Mouse (Mus musculus): ENCODE results near the gene Frem1.

Frem1 gene

DNA sequence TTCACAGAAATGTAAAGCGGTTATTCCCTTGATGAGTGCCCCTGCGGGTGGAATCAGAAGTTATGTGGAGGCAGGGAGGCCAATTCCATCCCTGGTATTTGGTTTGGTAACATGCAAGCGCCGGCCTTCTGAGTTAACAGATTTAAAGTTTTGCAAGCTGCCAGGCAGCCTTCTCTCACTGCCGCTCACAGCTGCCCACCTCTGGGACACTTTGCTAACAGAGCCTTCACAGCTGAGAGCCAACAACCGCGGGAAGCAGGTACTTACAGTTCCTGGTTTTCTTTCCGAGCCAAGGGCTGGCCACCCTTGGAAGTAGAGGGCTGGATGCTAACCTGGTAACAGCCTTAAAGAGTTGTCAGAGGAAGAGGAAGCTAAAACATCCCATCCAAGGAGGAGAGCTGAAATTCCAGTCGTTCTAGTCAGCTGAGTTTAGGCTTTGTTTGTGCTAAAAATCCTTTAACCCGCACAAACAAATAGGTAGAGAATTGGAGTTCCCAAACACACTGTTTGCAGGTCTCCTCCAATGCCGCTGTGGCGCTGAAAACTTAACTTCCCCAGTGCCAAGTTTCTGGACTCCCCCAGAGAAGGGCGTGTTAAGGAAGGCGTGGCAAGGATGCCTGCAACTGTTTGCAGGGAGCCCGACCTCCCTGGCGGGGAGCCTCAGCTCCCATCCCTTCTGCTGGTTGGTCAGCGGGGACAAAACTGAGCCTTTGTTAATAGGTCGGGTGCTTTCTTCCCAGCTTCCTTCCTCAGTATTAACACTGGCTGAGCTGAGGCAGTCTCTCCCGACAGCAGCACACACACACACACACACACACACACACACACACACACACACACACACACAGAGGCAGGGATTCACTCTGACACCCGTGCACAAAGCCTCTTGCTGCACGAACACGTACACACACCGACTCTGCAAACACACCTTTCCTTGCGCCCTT is at the start of gene Frem1:
TSS of gene Frem1 (minus strand) at position 706 of the 944 bp plus-strand sequence.
- peak in 1 of 2 experiments; percentile 24 for DNase-seq (ENCODE audit: low spot score in 2 of 2)

GRCm38 (mm10) chr4:83099025-83099424 is 46.9 kb upstream of the Frem1 start:
- DNase-seq (ENCODE audit: low spot score in 2 of 2): no peak

DNA sequence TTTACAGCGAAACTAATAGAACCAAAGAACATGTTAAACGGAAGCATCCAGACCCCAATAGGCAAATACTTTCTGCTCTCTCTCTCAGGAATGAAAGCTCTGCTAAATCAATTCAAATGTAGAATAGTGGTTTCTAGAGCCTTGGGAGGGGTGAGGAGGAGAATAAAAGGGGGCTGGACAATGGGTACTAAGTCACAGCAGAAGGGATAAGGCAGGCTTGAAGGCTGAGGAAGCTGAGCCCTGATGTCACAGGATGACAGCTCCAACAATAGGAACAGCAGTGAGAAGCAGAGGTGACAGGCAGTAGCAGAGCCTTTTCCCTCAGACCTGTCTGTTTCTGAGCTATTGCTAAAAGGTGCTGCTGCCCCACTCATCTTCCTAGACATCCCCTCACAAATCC is 41.8 kb upstream of the Frem1 start:
- DNase-seq (ENCODE audit: low spot score in 2 of 2): no peak

GRCm38 (mm10) chr4:83090691-83091448 is 38.7 kb upstream of the Frem1 start:
- DNase-seq (ENCODE audit: low spot score in 2 of 2): no peak

GRCm38 (mm10) chr4:83080364-83081174 is 28.4 kb upstream of the Frem1 start:
- no peak for DNase-seq (ENCODE audit: low spot score in 2 of 2)

DNA sequence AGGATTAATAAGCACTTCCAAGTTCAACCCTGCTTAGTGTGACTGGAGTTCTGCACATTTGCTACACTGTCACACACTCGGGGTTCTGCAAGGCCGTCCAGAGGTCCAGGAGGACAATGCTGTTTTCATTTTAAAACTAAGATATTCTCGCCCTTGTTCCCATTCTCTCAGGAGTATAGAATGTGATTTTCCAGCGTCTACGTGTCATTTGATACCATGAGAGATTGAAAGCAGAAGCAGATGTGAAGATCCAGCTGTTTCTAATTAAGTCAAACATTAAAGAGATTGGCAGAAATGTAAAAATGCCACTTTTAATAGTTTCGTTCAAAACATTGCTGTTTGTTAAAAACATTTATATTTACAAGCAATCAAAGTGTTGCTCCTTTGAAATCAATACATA is 12.1 kb upstream of the Frem1 start:
- no peak for DNase-seq (ENCODE audit: low spot score in 2 of 2)

GRCm38 (mm10) chr4:83061564-83061963 is 9.4 kb upstream of the Frem1 start:
- DNase-seq (ENCODE audit: low spot score in 2 of 2): no peak

GRCm38 (mm10) chr4:83058617-83059016 is 6.5 kb upstream of the Frem1 start:
- no peak for DNase-seq (ENCODE audit: low spot score in 2 of 2)

DNA sequence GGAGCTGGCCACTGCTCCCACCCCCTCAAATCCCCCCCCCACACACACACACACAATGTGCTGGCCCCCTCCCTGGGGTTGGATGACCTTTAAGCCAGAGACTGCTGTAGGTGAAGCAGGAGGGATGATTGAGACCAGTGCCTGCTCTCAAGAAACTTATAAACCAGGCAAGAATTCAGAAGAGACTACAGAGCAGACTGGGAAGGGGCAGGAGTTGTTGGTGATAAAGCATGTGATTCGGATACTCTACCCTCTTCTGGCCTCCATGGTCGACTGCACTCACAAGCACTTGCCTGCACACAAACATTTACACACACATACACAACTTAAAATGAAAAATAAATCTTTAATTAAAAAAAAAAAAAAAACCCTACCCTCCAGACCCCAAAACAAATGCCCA is 6.0 kb upstream of the Frem1 start:
- DNase-seq (ENCODE audit: low spot score in 2 of 2): no peak

GRCm38 (mm10) chr4:83056496-83056895 is 4.4 kb upstream of the Frem1 start:
- no peak for DNase-seq (ENCODE audit: low spot score in 2 of 2)

DNA sequence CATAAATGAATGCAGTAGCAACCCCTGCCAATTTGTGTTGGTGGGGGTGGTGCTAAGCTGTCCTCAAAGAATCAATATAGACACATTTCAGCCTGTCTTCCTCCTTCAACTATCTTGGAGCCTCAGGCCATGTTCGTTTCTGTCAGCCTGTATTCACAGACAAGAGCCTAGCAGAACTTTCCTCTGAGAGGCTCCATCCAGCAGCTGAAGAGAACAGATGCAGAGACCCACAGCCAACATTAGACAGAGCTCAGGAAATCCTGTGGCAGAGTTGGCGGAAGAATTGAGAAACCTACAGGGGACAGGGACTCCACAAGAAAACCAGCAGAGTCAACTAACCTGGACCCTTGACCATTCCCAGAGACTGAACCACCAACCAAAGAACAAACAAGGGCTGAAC is 3.3 kb upstream of the Frem1 start:
- DNase-seq (ENCODE audit: low spot score in 2 of 2): no peak

GRCm38 (mm10) chr4:83053206-83053605 is 1.1 kb upstream of the Frem1 start:
- no peak for DNase-seq (ENCODE audit: low spot score in 2 of 2)

GRCm38 (mm10) chr4:83051176-83051575 is 963 bp downstream of the Frem1 start:
- no peak for DNase-seq (ENCODE audit: low spot score in 2 of 2)

GRCm38 (mm10) chr4:83050151-83050796 is 1.9 kb downstream of the Frem1 start:
- DNase-seq (ENCODE audit: low spot score in 2 of 2): no peak

DNA sequence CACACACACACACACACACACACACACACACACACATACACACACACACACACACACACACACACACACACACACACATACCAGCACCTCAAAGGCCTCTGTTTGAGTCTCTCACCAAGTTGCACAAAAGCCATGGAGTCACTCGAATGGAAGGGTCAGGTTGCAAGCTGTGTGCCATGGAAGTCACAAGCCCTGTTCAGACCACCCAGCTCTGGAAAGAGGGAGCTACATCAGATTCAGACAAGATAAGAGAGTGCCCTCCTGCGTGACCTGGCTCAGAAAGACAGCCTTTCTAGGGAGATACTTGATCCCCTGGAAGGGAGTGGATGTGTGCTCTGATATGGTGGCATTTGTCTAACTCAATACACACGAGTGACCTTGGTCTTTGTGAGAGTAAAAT is 2.9 kb downstream of the Frem1 start:
- DNase-seq (ENCODE audit: low spot score in 2 of 2): no peak

- DNase-seq (ENCODE audit: low spot score in 2 of 2): no peak
Measured at GRCm38 (mm10) chr4:83048561-83048960, 3.6 kb downstream of the Frem1 start.

DNA sequence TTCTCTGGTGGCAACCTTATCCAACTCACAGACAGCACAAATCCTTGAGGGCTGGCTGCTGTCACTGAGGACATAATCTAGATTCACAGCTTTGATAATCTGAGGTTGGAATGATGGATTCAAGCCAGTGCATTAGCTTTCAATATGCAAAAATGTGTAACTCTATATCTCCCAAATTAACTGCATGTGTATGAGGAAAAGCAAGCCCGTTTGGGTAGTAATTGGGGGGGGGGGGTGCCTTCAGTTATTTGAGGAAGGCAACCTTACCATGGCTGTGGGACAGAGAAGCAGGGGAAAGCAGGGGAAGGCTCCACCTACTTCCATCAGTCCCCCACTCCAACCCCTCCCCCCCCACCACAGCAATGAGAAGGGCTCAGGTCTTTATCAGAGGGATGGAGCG is 5.3 kb downstream of the Frem1 start:
- DNase-seq (ENCODE audit: low spot score in 2 of 2): no peak

- DNase-seq (ENCODE audit: low spot score in 2 of 2): no peak
Measured at GRCm38 (mm10) chr4:83046069-83046468, 6.1 kb downstream of the Frem1 start.

- DNase-seq (ENCODE audit: low spot score in 2 of 2): no peak
Measured at GRCm38 (mm10) chr4:83045266-83045665, 6.9 kb downstream of the Frem1 start.

GRCm38 (mm10) chr4:83040780-83041179 is 11.4 kb downstream of the Frem1 start:
- no peak for DNase-seq (ENCODE audit: low spot score in 2 of 2)

DNA sequence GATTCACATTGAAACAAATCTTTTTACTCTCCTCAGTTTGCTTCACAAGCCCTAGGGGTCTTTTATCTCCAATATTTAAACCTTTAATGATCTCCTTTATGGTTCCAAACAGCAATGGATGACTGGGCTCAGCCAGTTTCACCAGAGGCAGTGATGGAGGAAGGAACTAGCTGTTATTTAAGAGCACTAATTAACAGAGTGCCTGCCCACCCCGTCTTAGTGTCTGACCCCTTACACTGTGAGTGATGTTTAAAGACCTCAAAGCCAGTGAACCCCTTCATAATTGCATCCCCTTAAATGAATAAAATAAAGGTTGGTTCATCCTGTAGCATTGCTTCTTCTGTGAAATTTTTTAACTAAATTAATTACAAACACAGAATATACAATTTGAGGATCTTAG is 19.4 kb downstream of the Frem1 start:
- DNase-seq (ENCODE audit: low spot score in 2 of 2): no peak

Data from urinary bladder, postnatal 36 days (tissue).